Mouse (Mus musculus): Measurements from ENCODE around the gene Ccdc51. TPM values are rescaled to one million over a fixed set of nuclear protein-coding genes. Genes with fewer than 3 reads are reported as not detected.

Gene Ccdc51
- polyA plus RNA-seq, 1 experiment, result 7.7 TPM

GRCm38 (mm10) chr9:109046306-109046705, 36.0 kb upstream of the Ccdc51 start:
- TF ChIP-seq POLR2A (IDR thresholded peaks at IDR 0.05; ENCODE audit: borderline replicate concordance, insufficient read depth, low read length) (no peak), CTCF (IDR thresholded peaks at IDR 0.05; ENCODE audit: borderline replicate concordance, insufficient read depth, low read depth, low read length) (peak; percentile 59; the same call in 1 of the 2 replicates)
- WGBS, result 25% methylated on average over 5 of the region's 5 CpGs

GRCm38 (mm10) chr9:109049316-109049715, 33.0 kb upstream of the Ccdc51 start:
- H3K4me3 ChIP-seq (replicated peaks; ENCODE audit: insufficient read depth, low read depth, low read length), result no peak overlapping the region
- H3K27me3 ChIP-seq (ENCODE audit: control insufficient read depth, insufficient read depth, low read length), result no peaks in the 10 kb centered on the region
- no peaks in the 10 kb centered on the region for H3K4me1 ChIP-seq (ENCODE audit: control insufficient read depth, insufficient read depth, low read length)
- TF ChIP-seq POLR2A (IDR thresholded peaks at IDR 0.05; ENCODE audit: borderline replicate concordance, insufficient read depth, low read length), result no peak
- no peak for DNase-seq
- no peak overlapping the region for H3K27ac ChIP-seq (ENCODE audit: insufficient read depth, low read length)
- 84% methylated on average over 7 of the region's 7 CpGs for WGBS

More at GRCm38 (mm10) chr9:109046306-109046705, 36.0 kb upstream of the Ccdc51 start:
- H3K4me1 ChIP-seq (ENCODE audit: control insufficient read depth, insufficient read depth, low read length), result no peaks in the 10 kb centered on the region
- no peak overlapping the region for H3K4me3 ChIP-seq (replicated peaks; ENCODE audit: insufficient read depth, low read depth, low read length)
- H3K27ac ChIP-seq (ENCODE audit: insufficient read depth, low read length), result no peak overlapping the region
- DNase-seq, result peak; percentile 29 to 52
- no peaks in the 10 kb centered on the region for H3K27me3 ChIP-seq (ENCODE audit: control insufficient read depth, insufficient read depth, low read length)

- Histone ChIP-seq H3K4me1 (ENCODE audit: control insufficient read depth, insufficient read depth, low read length) (no peaks in the 10 kb centered on the region; the same call in 1 of the 2 replicates), H3K4me3 (replicated peaks; ENCODE audit: insufficient read depth, low read depth, low read length) (no peak overlapping the region), H3K27me3 (ENCODE audit: control insufficient read depth, insufficient read depth, low read length) (no peaks in the 10 kb centered on the region), H3K27ac (ENCODE audit: insufficient read depth, low read length) (no peak overlapping the region)
- no peak for TF ChIP-seq POLR2A (IDR thresholded peaks at IDR 0.05; ENCODE audit: borderline replicate concordance, insufficient read depth, low read length)
- no peak for TF ChIP-seq CTCF (IDR thresholded peaks at IDR 0.05; ENCODE audit: borderline replicate concordance, insufficient read depth, low read depth, low read length)
- WGBS, result 85% methylated on average over 9 of the region's 9 CpGs
- DNase-seq, result no peak
Measured at GRCm38 (mm10) chr9:109049996-109050673, 32.2 kb upstream of the Ccdc51 start.

GRCm38 (mm10) chr9:109050674-109050997, 31.7 kb upstream of the Ccdc51 start:
- no peak for DNase-seq
- TF ChIP-seq CTCF (IDR thresholded peaks at IDR 0.05; ENCODE audit: borderline replicate concordance, insufficient read depth, low read depth, low read length) (no peak), POLR2A (IDR thresholded peaks at IDR 0.05; ENCODE audit: borderline replicate concordance, insufficient read depth, low read length) (no peak)
- Histone ChIP-seq H3K27ac (ENCODE audit: insufficient read depth, low read length) (no peak overlapping the region), H3K4me1 (ENCODE audit: control insufficient read depth, insufficient read depth, low read length) (peaks cover 5% of the 10 kb centered on the region), H3K4me3 (replicated peaks; ENCODE audit: insufficient read depth, low read depth, low read length) (no peak overlapping the region), H3K27me3 (ENCODE audit: control insufficient read depth, insufficient read depth, low read length) (no peaks in the 10 kb centered on the region)
- 85% methylated on average over 3 of the region's 3 CpGs for WGBS

- no peak for TF ChIP-seq CTCF (IDR thresholded peaks at IDR 0.05; ENCODE audit: borderline replicate concordance, insufficient read depth, low read depth, low read length)
- no peak for TF ChIP-seq POLR2A (IDR thresholded peaks at IDR 0.05; ENCODE audit: borderline replicate concordance, insufficient read depth, low read length)
- Histone ChIP-seq H3K27ac (ENCODE audit: insufficient read depth, low read length) (no peak overlapping the region), H3K4me1 (ENCODE audit: control insufficient read depth, insufficient read depth, low read length) (peaks cover 8% of the 10 kb centered on the region), H3K27me3 (ENCODE audit: control insufficient read depth, insufficient read depth, low read length) (no peaks in the 10 kb centered on the region), H3K4me3 (replicated peaks; ENCODE audit: insufficient read depth, low read depth, low read length) (no peak overlapping the region)
- DNase-seq, result no peak
- WGBS, result 89% methylated on average over 13 of the region's 13 CpGs
Measured at GRCm38 (mm10) chr9:109051011-109051501, 31.2 kb upstream of the Ccdc51 start.

GRCm38 (mm10) chr9:109051651-109052489, 30.4 kb upstream of the Ccdc51 start:
- Histone ChIP-seq H3K27me3 (ENCODE audit: control insufficient read depth, insufficient read depth, low read length) (no peaks in the 10 kb centered on the region), H3K27ac (ENCODE audit: insufficient read depth, low read length) (no peak overlapping the region), H3K4me1 (ENCODE audit: control insufficient read depth, insufficient read depth, low read length) (peaks cover 9% of the 10 kb centered on the region), H3K4me3 (replicated peaks; ENCODE audit: insufficient read depth, low read depth, low read length) (no peak overlapping the region)
- DNase-seq, result no peak
- WGBS, result 90% methylated on average over 10 of the region's 10 CpGs
- TF ChIP-seq POLR2A (IDR thresholded peaks at IDR 0.05; ENCODE audit: borderline replicate concordance, insufficient read depth, low read length), result no peak
- TF ChIP-seq CTCF (IDR thresholded peaks at IDR 0.05; ENCODE audit: borderline replicate concordance, insufficient read depth, low read depth, low read length), result no peak

GRCm38 (mm10) chr9:109052490-109053260, 29.6 kb upstream of the Ccdc51 start:
- H3K4me1 ChIP-seq (ENCODE audit: control insufficient read depth, insufficient read depth, low read length), result peaks cover 9% of the 10 kb centered on the region
- WGBS, result 83% methylated on average over 9 of the region's 9 CpGs
- no peaks in the 10 kb centered on the region for H3K27me3 ChIP-seq (ENCODE audit: control insufficient read depth, insufficient read depth, low read length)
- no peak for TF ChIP-seq CTCF (IDR thresholded peaks at IDR 0.05; ENCODE audit: borderline replicate concordance, insufficient read depth, low read depth, low read length)
- no peak for TF ChIP-seq POLR2A (IDR thresholded peaks at IDR 0.05; ENCODE audit: borderline replicate concordance, insufficient read depth, low read length)
- H3K27ac ChIP-seq (ENCODE audit: insufficient read depth, low read length), result no peak overlapping the region
- peak in 1 of 2 experiments; percentile 6 for DNase-seq
- H3K4me3 ChIP-seq (replicated peaks; ENCODE audit: insufficient read depth, low read depth, low read length), result no peak overlapping the region
